Mouse (Mus musculus): ENCODE measurements around the gene Pck2.

The Pck2 gene

GRCm38 (mm10) chr14:55526674-55527073 lies 13.4 kb upstream of the Pck2 start:
- DNase-seq (ENCODE audit: extremely low spot score, low spot score): no peak

GRCm38 (mm10) chr14:55527940-55528339 lies 12.1 kb upstream of the Pck2 start:
- no peak for DNase-seq (ENCODE audit: extremely low spot score, low spot score)

- DNase-seq (ENCODE audit: extremely low spot score, low spot score): peak; percentile 30
Observed at GRCm38 (mm10) chr14:55536116-55536745, 3.8 kb upstream of the Pck2 start.

- DNase-seq (ENCODE audit: extremely low spot score, low spot score): peak; percentile 47
Observed at GRCm38 (mm10) chr14:55540787-55541321, 788 bp downstream of the Pck2 start.

- DNase-seq (ENCODE audit: extremely low spot score, low spot score): no peak
Observed at GRCm38 (mm10) chr14:55542268-55542667, 2.2 kb downstream of the Pck2 start.

- no peak for DNase-seq (ENCODE audit: extremely low spot score, low spot score)
Observed at GRCm38 (mm10) chr14:55544334-55544733, 4.3 kb downstream of the Pck2 start.

GRCm38 (mm10) chr14:55550191-55550590 lies 10.1 kb downstream of the Pck2 start:
- DNase-seq (ENCODE audit: extremely low spot score, low spot score): no peak

GRCm38 (mm10) chr14:55551347-55551746 lies 11.3 kb downstream of the Pck2 start:
- no peak for DNase-seq (ENCODE audit: extremely low spot score, low spot score)

GRCm38 (mm10) chr14:55551794-55552193 lies 11.7 kb downstream of the Pck2 start:
- DNase-seq (ENCODE audit: extremely low spot score, low spot score): no peak

- no peak for DNase-seq (ENCODE audit: extremely low spot score, low spot score)
Observed at GRCm38 (mm10) chr14:55554635-55555034, 14.6 kb downstream of the Pck2 start.

GRCm38 (mm10) chr14:55555788-55556187 lies 15.7 kb downstream of the Pck2 start:
- no peak for DNase-seq (ENCODE audit: extremely low spot score, low spot score)

GRCm38 (mm10) chr14:55557003-55557402 lies 16.9 kb downstream of the Pck2 start:
- DNase-seq (ENCODE audit: extremely low spot score, low spot score): peak; percentile 61

- no peak for DNase-seq (ENCODE audit: extremely low spot score, low spot score)
Observed at GRCm38 (mm10) chr14:55557587-55557986, 17.5 kb downstream of the Pck2 start.

GRCm38 (mm10) chr14:55558740-55559448 lies 18.8 kb downstream of the Pck2 start:
- DNase-seq (ENCODE audit: extremely low spot score, low spot score): no peak

- peak; percentile 93 for DNase-seq (ENCODE audit: extremely low spot score, low spot score)
Observed at GRCm38 (mm10) chr14:55559799-55560201, 19.7 kb downstream of the Pck2 start, which contains the start of gene Dcaf11. Gene Dcaf11 (plus strand): TSS chr14:55560006.

GRCm38 (mm10) chr14:55560202-55561073 lies 20.4 kb downstream of the Pck2 start, which contains the start of gene A730061H03Rik:
Gene A730061H03Rik (minus strand): TSS chr14:55560406.
- peak; percentile 98 for DNase-seq (ENCODE audit: extremely low spot score, low spot score)

GRCm38 (mm10) chr14:55561860-55562259 lies 21.8 kb downstream of the Pck2 start:
- no peak for DNase-seq (ENCODE audit: extremely low spot score, low spot score)

- no peak for DNase-seq (ENCODE audit: extremely low spot score, low spot score)
Observed at GRCm38 (mm10) chr14:55563249-55563648, 23.2 kb downstream of the Pck2 start.

- DNase-seq (ENCODE audit: extremely low spot score, low spot score): no peak
Observed at GRCm38 (mm10) chr14:55565748-55566147, 25.7 kb downstream of the Pck2 start.

- DNase-seq (ENCODE audit: extremely low spot score, low spot score): no peak
Observed at GRCm38 (mm10) chr14:55567496-55567895, 27.4 kb downstream of the Pck2 start.

- no peak for DNase-seq (ENCODE audit: extremely low spot score, low spot score)
Observed at GRCm38 (mm10) chr14:55570588-55570987, 30.5 kb downstream of the Pck2 start.

- no peak for DNase-seq (ENCODE audit: extremely low spot score, low spot score)
Observed at GRCm38 (mm10) chr14:55571760-55572159, 31.7 kb downstream of the Pck2 start.
